Comparison of ENCODE assay signal across 14 mouse cellular contexts in genomic region chr5:140114512-140115060, GRCm38 (mm10).
A peak's percentile ranks its signal among the peaks of the same experiment; 100 is the strongest.
DNase-seq lines count a peak whose midpoint lies in the region; ATAC-seq and TF ChIP-seq lines count a peak whose summit lies in the region.
"Had no signal": no experiment of that assay in that cellular context is flagged by ENCODE, and none has a peak within 500 bp of the region (broad histone marks: within the 10 kb centered on the region; RNA-seq: fewer than 3 reads in every experiment).

No protein-coding gene starts in this region.

- 64% methylated on average over 3 of the region's 3 CpGs for WGBS in hindbrain, postnatal 0 days
- WGBS in hindbrain, embryonic 10.5 days, result 82% methylated on average over 3 of the region's 3 CpGs
- 77% methylated on average over 3 of the region's 3 CpGs for WGBS in neural tube, embryonic 13.5 days

- no peaks in the 10 kb centered on the region for H3K27me3 ChIP-seq in hindbrain, postnatal 0 days (ENCODE audit: insufficient read depth, low read length)
- no peaks in the 10 kb centered on the region for H3K27me3 ChIP-seq in hindbrain, embryonic 10.5 days (ENCODE audit: insufficient read depth, poor library complexity, severe bottlenecking)
- no peaks in the 10 kb centered on the region for H3K27me3 ChIP-seq in neural tube, embryonic 13.5 days
- H3K27me3 ChIP-seq: embryonic facial prominence, embryonic 12.5 days; forebrain, embryonic 12.5 days; intestine, embryonic 15.5 days; midbrain, embryonic 12.5 days had no signal

- H3K4me3 ChIP-seq in gastrocnemius, adult 2 months, result no peak overlapping the region
- H3K4me3 ChIP-seq in hindbrain, postnatal 0 days (ENCODE audit: low read length), result no peak overlapping the region
- H3K4me3 ChIP-seq in hindbrain, embryonic 10.5 days, result no peak overlapping the region
- H3K4me3 ChIP-seq in neural tube, embryonic 13.5 days, result no peak overlapping the region
- H3K4me3 ChIP-seq: embryonic facial prominence, embryonic 12.5 days; forebrain, embryonic 12.5 days; intestine, embryonic 15.5 days; midbrain, embryonic 12.5 days had no signal

- no peaks in the 10 kb centered on the region for H3K9me3 ChIP-seq in hindbrain, postnatal 0 days (ENCODE audit: low read length)
- no peaks in the 10 kb centered on the region for H3K9me3 ChIP-seq in hindbrain, embryonic 10.5 days
- H3K9me3 ChIP-seq in neural tube, embryonic 13.5 days, result no peaks in the 10 kb centered on the region
- H3K9me3 ChIP-seq: embryonic facial prominence, embryonic 12.5 days; forebrain, embryonic 12.5 days; G1E; intestine, embryonic 15.5 days; midbrain, embryonic 12.5 days had no signal

- peak overlapping the region; percentile 1; the same call in 1 of the 2 replicates for H3K27ac ChIP-seq in gastrocnemius, adult 2 months
- H3K27ac ChIP-seq in hindbrain, postnatal 0 days, result no peak overlapping the region
- H3K27ac ChIP-seq in hindbrain, embryonic 10.5 days, result no peak overlapping the region
- peak overlapping the region; percentile 84 for H3K27ac ChIP-seq in neural tube, embryonic 13.5 days (replicated peaks)
- H3K27ac ChIP-seq: intestine, embryonic 15.5 days had no signal

- peak; percentile 30 for TF ChIP-seq CTCF in gastrocnemius, adult 2 months (IDR thresholded peaks at IDR 0.05)
- TF ChIP-seq CTCF in hindbrain, postnatal 0 days (IDR thresholded peaks at IDR 0.05; ENCODE audit: low read depth), result peak; percentile 46

- intact Hi-C loops in gastrocnemius, adult 2 months (cut with DNase I), result no loop called here

- H3K9ac ChIP-seq in hindbrain, postnatal 0 days (replicated peaks; ENCODE audit: low read length), result no peak overlapping the region
- H3K9ac ChIP-seq in neural tube, embryonic 13.5 days, result peak overlapping the region; percentile 9; the same call in 1 of the 2 replicates
- H3K9ac ChIP-seq: embryonic facial prominence, embryonic 12.5 days; forebrain, embryonic 12.5 days; intestine, embryonic 15.5 days; midbrain, embryonic 12.5 days had no signal

- H3K4me1 ChIP-seq in hindbrain, postnatal 0 days (ENCODE audit: insufficient read depth, low read length), result peaks cover 22% of the 10 kb centered on the region; the same call in 1 of the 2 replicates
- no peaks in the 10 kb centered on the region; the same call in 1 of the 2 replicates for H3K4me1 ChIP-seq in hindbrain, embryonic 10.5 days (replicated peaks)
- H3K4me1 ChIP-seq in neural tube, embryonic 13.5 days (replicated peaks), result peaks cover 55% of the 10 kb centered on the region

- ATAC-seq in hindbrain, postnatal 0 days, result no peak
- no peak for ATAC-seq in neural tube, embryonic 13.5 days (ENCODE audit: low read depth)
- ATAC-seq in cerebellum, adult (ENCODE audit: insufficient number of reproducible peaks, low FRiP score, low TSS enrichment), result no peak

- H3K4me2 ChIP-seq in hindbrain, postnatal 0 days (ENCODE audit: low read depth, low read length), result no peak overlapping the region
- H3K4me2 ChIP-seq in neural tube, embryonic 13.5 days, result no peak overlapping the region
- H3K4me2 ChIP-seq: embryonic facial prominence, embryonic 12.5 days; forebrain, embryonic 12.5 days; intestine, embryonic 15.5 days; midbrain, embryonic 12.5 days had no signal

- no peaks in the 10 kb centered on the region; the same call in 1 of the 2 replicates for H3K36me3 ChIP-seq in hindbrain, postnatal 0 days (ENCODE audit: insufficient read depth, low read length)
- H3K36me3 ChIP-seq in hindbrain, embryonic 10.5 days, result peaks cover 44% of the 10 kb centered on the region
- no peaks in the 10 kb centered on the region for H3K36me3 ChIP-seq in neural tube, embryonic 13.5 days
- H3K36me3 ChIP-seq: intestine, embryonic 15.5 days had no signal

- no peak for DNase-seq in gastrocnemius, adult 2 months
- no peak for DNase-seq in gastrocnemius, adult 18-20 months (ENCODE audit: low spot score)
- peak; percentile 20 for DNase-seq in hindbrain, postnatal 0 days (ENCODE audit: low spot score)
- DNase-seq in hindbrain, embryonic 10.5 days (ENCODE audit: low spot score), result no peak
- DNase-seq in neural tube, embryonic 10.5 days (ENCODE audit: extremely low spot score, low spot score), result no peak
- no peak for DNase-seq in testis, postnatal 10 days (ENCODE audit: low spot score)
- DNase-seq: right cerebral cortex, postnatal 4 days had no signal

Comparison
In these comparisons a context has a peak if more than half of its experiments do, and no peak if none do; other contexts are left out.
1. H3K27ac ChIP-seq: peak in gastrocnemius, adult 2 months (single experiment) and neural tube, embryonic 13.5 days (single experiment); none in hindbrain, postnatal 0 days (single experiment) and hindbrain, embryonic 10.5 days (single experiment).